Mouse (Mus musculus): ENCODE data around the gene Zfp326. TPM values are rescaled to one million over a fixed set of nuclear protein-coding genes. Genes with fewer than 3 reads are reported as not detected.

The Zfp326 gene
- polyA plus RNA-seq, 1 experiment = 42.6 TPM

DNA sequence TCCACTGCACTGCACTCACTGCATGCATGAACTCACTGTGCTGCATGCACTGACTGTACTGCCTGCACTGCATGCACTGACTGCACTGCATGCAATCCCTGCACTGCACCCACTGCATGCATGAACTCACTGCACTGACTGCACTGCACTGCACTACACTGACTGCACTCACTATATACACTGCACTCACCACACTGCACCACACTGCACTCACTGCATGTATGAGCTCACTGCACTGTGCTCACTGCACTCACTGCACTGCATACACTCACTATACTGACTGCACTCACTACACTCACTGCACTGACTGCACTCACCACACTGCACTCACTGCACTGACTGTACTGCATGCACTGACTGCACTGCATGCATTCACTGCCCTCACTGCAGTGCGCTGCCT, 56.0 kb downstream of the Zfp326 start:
- Histone ChIP-seq H3K9me3 (replicated peaks; ENCODE audit: control insufficient read depth, insufficient read depth, low read length, poor library complexity, severe bottlenecking) (no peaks in the 10 kb centered on the region), H3K4me3 (ENCODE audit: low read depth, low read length) (no peak overlapping the region), H3K4me1 (ENCODE audit: control insufficient read depth, insufficient read depth, low read length) (no peaks in the 10 kb centered on the region), H3K27me3 (ENCODE audit: control insufficient read depth, insufficient read depth, low read length, poor library complexity, severe bottlenecking) (no peaks in the 10 kb centered on the region), H3K9ac (ENCODE audit: low read depth, poor library complexity, severe bottlenecking) (no peak overlapping the region), H3K27ac (ENCODE audit: insufficient read depth, low read length) (no peak overlapping the region), H3K36me3 (ENCODE audit: control insufficient read depth, insufficient read depth, low read length, poor library complexity, severe bottlenecking) (no peaks in the 10 kb centered on the region)
- TF ChIP-seq CTCF (IDR thresholded peaks at IDR 0.05; ENCODE audit: low read depth, low read length) (no peak), EP300 (IDR thresholded peaks at IDR 0.05; ENCODE audit: insufficient read depth, low read depth, low read length) (no peak), POLR2A (IDR thresholded peaks at IDR 0.05; ENCODE audit: insufficient read depth, low read length) (no peak)

DNA sequence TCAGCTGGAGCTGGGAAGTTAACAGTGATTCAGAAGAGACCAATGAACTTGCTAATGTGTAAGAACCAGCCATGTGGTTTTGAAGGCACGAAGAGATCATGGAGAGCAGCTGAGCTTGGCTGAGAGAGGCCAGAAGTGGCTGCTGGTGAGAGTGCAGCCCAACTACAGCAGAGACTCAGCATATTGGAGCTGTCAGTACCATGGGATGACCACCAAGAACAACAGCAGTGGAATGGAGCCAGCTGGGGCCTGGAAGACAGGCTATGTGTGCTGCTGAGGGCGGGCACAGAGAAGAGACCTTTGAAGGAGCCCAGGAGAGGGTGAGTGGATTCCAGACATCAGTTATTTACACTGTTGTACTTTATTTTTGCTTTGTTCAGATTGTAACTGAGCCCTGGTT, 65.6 kb downstream of the Zfp326 start:
- Histone ChIP-seq H3K27ac (ENCODE audit: insufficient read depth, low read length) (no peak overlapping the region), H3K4me3 (ENCODE audit: low read depth, low read length) (no peak overlapping the region), H3K9me3 (replicated peaks; ENCODE audit: control insufficient read depth, insufficient read depth, low read length, poor library complexity, severe bottlenecking) (no peaks in the 10 kb centered on the region), H3K27me3 (ENCODE audit: control insufficient read depth, insufficient read depth, low read length, poor library complexity, severe bottlenecking) (no peaks in the 10 kb centered on the region), H3K4me1 (ENCODE audit: control insufficient read depth, insufficient read depth, low read length) (no peaks in the 10 kb centered on the region), H3K9ac (ENCODE audit: low read depth, poor library complexity, severe bottlenecking) (no peak overlapping the region), H3K36me3 (ENCODE audit: control insufficient read depth, insufficient read depth, low read length, poor library complexity, severe bottlenecking) (no peaks in the 10 kb centered on the region)
- no peak for TF ChIP-seq EP300 (IDR thresholded peaks at IDR 0.05; ENCODE audit: insufficient read depth, low read depth, low read length)
- no peak for TF ChIP-seq CTCF (IDR thresholded peaks at IDR 0.05; ENCODE audit: low read depth, low read length)

Other genes starting within 250 kb of the Zfp326 start
- 34.6 and 37.0 TPM in 2 replicates for gene Lrrc8d, start 176.6 kb upstream of the Zfp326 start, polyA plus RNA-seq (2011; ENCODE audit: insufficient read depth, insufficient read length, low read depth, missing spikeins)